Mouse (Mus musculus): ENCODE data around the gene Cdh12. TPM values are rescaled to one million over a fixed set of nuclear protein-coding genes. Genes with fewer than 3 reads are reported as not detected.

The Cdh12 gene
- polyA plus RNA-seq, 1 experiment from 2014 or later: 0.05 TPM

Small RNA genes lying within 50 kb of the gene (microRNA-seq; reads per million reads assigned to microRNA genes)
- gene Gm27397: not detected

Other genes starting within 250 kb of the Cdh12 start
- gene Acot10, start 217.5 kb downstream of the Cdh12 start, polyA plus RNA-seq (2014; fragmentation: Nextera tagmentation; extraction: Ambion mirVana): not detected in 2 replicates

All from heart, embryonic 14.5 days (tissue).